26 mouse cellular contexts compared by ENCODE assay signal in the genomic region with DNA sequence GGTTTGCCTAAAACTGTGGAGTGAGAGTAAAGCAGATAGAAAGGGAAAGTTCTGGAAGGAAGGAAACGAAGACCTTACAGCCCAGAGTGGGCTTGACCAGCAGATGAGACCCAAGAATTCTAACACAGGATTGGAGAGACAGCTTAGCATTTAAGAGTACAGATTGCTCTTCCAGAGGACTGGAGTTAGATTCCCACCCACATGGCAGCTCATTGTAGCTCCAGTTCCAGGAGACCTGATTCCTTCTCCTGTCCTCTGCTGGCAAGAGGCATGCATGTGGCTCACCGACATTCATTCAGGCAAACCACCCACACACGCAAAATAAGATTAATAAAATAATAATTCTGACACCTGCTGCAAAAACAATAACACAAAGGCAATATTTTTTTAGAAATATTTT.
"Had no signal": no experiment of that assay in that cellular context is flagged by ENCODE, and none has a peak within 500 bp of the region (broad histone marks: within the 10 kb centered on the region; RNA-seq: fewer than 3 reads in every experiment).

No protein-coding gene starts in this region.

- H3K27ac ChIP-seq: heart, adult 2 months; heart, embryonic 13.5 days; heart, embryonic 15.5 days; hindbrain, embryonic 13.5 days; hindbrain, embryonic 15.5 days; hindbrain, postnatal 0 days; kidney, embryonic 15.5 days; kidney, postnatal 0 days; layer of hippocampus, adult 2 months; limb, embryonic 13.5 days; limb, embryonic 15.5 days; liver, embryonic 12.5 days; liver, embryonic 14.5 days had no signal

- DNase-seq: gastrocnemius, postnatal 14 days; gastrocnemius, postnatal 36 days; heart, adult 11 months; heart, adult 2 months; heart, postnatal 14 days; heart, postnatal 36 days; kidney, adult 11 months; kidney, adult 2 months; kidney, adult 9 months; kidney, postnatal 14 days; kidney, postnatal 36 days; layer of hippocampus, postnatal 36 days; left cerebral cortex, postnatal 4 days had no signal

- H3K4me3 ChIP-seq: heart, adult 2 months; heart, embryonic 13.5 days; heart, embryonic 15.5 days; hindbrain, embryonic 13.5 days; hindbrain, embryonic 15.5 days; kidney, embryonic 15.5 days; layer of hippocampus, adult 2 months; limb, embryonic 13.5 days; limb, embryonic 15.5 days; liver, embryonic 12.5 days had no signal

- ATAC-seq: hindbrain, postnatal 0 days; intestine, embryonic 16.5 days; liver, embryonic 12.5 days had no signal
